Mouse (Mus musculus): ENCODE measurements around the gene Plcg1. TPM values are rescaled to one million over a fixed set of nuclear protein-coding genes. Genes with fewer than 3 reads are reported as not detected.

Gene Plcg1
- polyA plus RNA-seq (2014; fragmentation: Nextera tagmentation; extraction: Ambion mirVana), result 56.3 and 62.8 TPM in 2 replicates

- Histone ChIP-seq H3K9ac (peak within 1 kb of the TSS; percentile 100), H3K4me3 (replicated peaks; ENCODE audit: low read length) (peak within 1 kb of the TSS; percentile 93), H3K27ac (peak within 1 kb of the TSS; percentile 99), H3K4me2 (replicated peaks) (peak within 1 kb of the TSS; percentile 88), H3K4me1 (replicated peaks; ENCODE audit: control insufficient read depth, insufficient read depth, low read length) (peaks cover 45% of the 10 kb centered on the region), H3K27me3 (ENCODE audit: control insufficient read depth, insufficient read depth, low read length) (no peaks in the 10 kb centered on the region), H3K9me3 (ENCODE audit: control insufficient read depth, low read length) (no peaks in the 10 kb centered on the region), H3K36me3 (replicated peaks; ENCODE audit: control insufficient read depth, insufficient read depth) (peaks cover 11% of the 10 kb centered on the region; the same call in 1 of the 2 replicates)
- peak; percentile 95 for ATAC-seq (ENCODE audit: low FRiP score)
- under 1% methylated on average over 84 of the region's 99 CpGs for WGBS
- peak; percentile 93 for DNase-seq (ENCODE audit: low spot score)
Observed at GRCm38 (mm10) chr2:160731117-160731838, at the start of gene Plcg1. TSS of gene Plcg1 (plus strand) at chr2:160731300.

DNA sequence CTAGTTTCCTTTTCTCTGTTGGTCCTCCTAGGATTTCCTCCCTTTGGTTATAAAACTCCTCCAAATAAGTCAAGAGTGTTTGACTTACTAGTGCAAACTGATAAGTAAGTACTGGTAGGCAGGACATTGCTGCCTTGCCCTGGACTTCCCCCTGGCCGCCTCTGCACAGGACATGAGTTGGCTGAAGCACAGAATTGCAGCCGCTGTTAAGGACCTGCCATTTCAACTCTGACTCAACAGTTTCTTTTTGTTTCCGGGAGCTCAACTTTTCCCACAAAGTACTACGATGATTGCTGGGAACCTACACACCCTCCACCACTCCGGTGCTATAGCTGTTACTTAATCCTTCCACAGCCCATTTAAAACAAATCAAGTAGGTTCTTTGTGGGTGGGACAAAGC, 30.8 kb upstream of the Plcg1 start:
- Histone ChIP-seq H3K36me3 (replicated peaks; ENCODE audit: control insufficient read depth, insufficient read depth) (peaks cover 81% of the 10 kb centered on the region), H3K27ac (no peak overlapping the region), H3K9me3 (ENCODE audit: control insufficient read depth, low read length) (no peaks in the 10 kb centered on the region), H3K4me1 (replicated peaks; ENCODE audit: control insufficient read depth, insufficient read depth, low read length) (no peaks in the 10 kb centered on the region), H3K9ac (no peak overlapping the region), H3K27me3 (ENCODE audit: control insufficient read depth, insufficient read depth, low read length) (no peaks in the 10 kb centered on the region), H3K4me2 (replicated peaks) (no peak overlapping the region), H3K4me3 (replicated peaks; ENCODE audit: low read length) (no peak overlapping the region)
- WGBS, result 76% methylated on average over 5 of the region's 5 CpGs
- DNase-seq (ENCODE audit: low spot score), result no peak
- ATAC-seq (ENCODE audit: low FRiP score), result no peak

DNA sequence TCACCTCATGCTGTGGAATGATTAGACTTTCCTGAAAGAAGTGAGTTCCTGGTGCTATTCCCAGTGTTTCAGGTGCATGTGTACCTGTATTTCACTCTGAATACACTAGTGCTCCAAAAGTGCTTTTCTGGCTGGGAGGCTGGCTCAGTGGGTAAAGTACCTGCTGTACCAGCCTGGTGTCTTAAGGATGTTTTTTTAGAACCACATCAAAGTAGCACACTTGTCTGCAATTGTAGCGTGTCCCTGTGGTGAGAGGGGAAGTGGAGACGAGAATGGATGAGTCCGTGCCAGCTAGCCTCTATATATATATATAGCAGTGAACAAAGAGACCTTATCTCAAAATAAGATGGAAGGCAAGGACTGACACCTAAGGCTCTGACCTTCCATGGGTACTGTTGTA, 29.5 kb upstream of the Plcg1 start:
- Histone ChIP-seq H3K9me3 (ENCODE audit: control insufficient read depth, low read length) (no peaks in the 10 kb centered on the region), H3K27ac (no peak overlapping the region), H3K27me3 (ENCODE audit: control insufficient read depth, insufficient read depth, low read length) (no peaks in the 10 kb centered on the region), H3K36me3 (replicated peaks; ENCODE audit: control insufficient read depth, insufficient read depth) (peaks cover 85% of the 10 kb centered on the region), H3K4me2 (replicated peaks) (no peak overlapping the region), H3K4me3 (replicated peaks; ENCODE audit: low read length) (no peak overlapping the region), H3K4me1 (replicated peaks; ENCODE audit: control insufficient read depth, insufficient read depth, low read length) (no peaks in the 10 kb centered on the region), H3K9ac (no peak overlapping the region)
- ATAC-seq (ENCODE audit: low FRiP score), result no peak
- DNase-seq (ENCODE audit: low spot score), result no peak
- 91% methylated on average over 3 of the region's 3 CpGs for WGBS

DNA sequence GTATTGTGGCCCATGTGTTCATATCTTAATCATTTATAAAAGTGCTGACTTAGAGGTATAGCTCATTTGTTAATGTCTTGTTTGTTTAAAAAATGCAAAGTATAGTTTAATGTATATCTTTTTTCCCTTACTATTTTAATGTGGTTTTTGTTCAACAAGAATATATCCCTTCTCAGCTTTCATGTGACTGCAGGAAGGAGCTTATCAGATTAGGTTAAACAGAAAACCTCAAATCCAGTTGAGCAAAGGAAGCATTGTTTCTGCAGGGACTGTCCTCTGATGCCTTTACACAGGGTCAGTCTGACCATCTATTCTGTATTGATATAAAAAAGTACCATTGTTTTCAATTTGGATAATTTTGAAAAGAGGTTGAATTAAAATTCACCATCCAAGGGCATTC, 28.3 kb upstream of the Plcg1 start:
- H3K9me3 ChIP-seq (ENCODE audit: control insufficient read depth, low read length), result no peaks in the 10 kb centered on the region
- no peaks in the 10 kb centered on the region for H3K4me1 ChIP-seq (replicated peaks; ENCODE audit: control insufficient read depth, insufficient read depth, low read length)
- H3K36me3 ChIP-seq (replicated peaks; ENCODE audit: control insufficient read depth, insufficient read depth), result peaks cover 88% of the 10 kb centered on the region
- ATAC-seq (ENCODE audit: low FRiP score) (no peak), DNase-seq (ENCODE audit: low spot score) (no peak)
- H3K9ac ChIP-seq, result no peak overlapping the region
- no peak overlapping the region for H3K27ac ChIP-seq
- H3K4me2 ChIP-seq (replicated peaks), result no peak overlapping the region
- H3K4me3 ChIP-seq (replicated peaks; ENCODE audit: low read length), result no peak overlapping the region
- H3K27me3 ChIP-seq (ENCODE audit: control insufficient read depth, insufficient read depth, low read length), result no peaks in the 10 kb centered on the region

- Histone ChIP-seq H3K36me3 (replicated peaks; ENCODE audit: control insufficient read depth, insufficient read depth) (peaks cover 87% of the 10 kb centered on the region), H3K9me3 (ENCODE audit: control insufficient read depth, low read length) (no peaks in the 10 kb centered on the region), H3K27ac (no peak overlapping the region), H3K4me2 (replicated peaks) (no peak overlapping the region), H3K4me3 (replicated peaks; ENCODE audit: low read length) (no peak overlapping the region), H3K27me3 (ENCODE audit: control insufficient read depth, insufficient read depth, low read length) (no peaks in the 10 kb centered on the region), H3K9ac (no peak overlapping the region), H3K4me1 (replicated peaks; ENCODE audit: control insufficient read depth, insufficient read depth, low read length) (no peaks in the 10 kb centered on the region)
- 87% methylated on average over 3 of the region's 3 CpGs for WGBS
- DNase-seq (ENCODE audit: low spot score) (no peak), ATAC-seq (ENCODE audit: low FRiP score) (no peak)
Observed at GRCm38 (mm10) chr2:160707673-160708072, 23.4 kb upstream of the Plcg1 start.

- no peaks in the 10 kb centered on the region for H3K9me3 ChIP-seq (ENCODE audit: control insufficient read depth, low read length)
- no peak overlapping the region for H3K27ac ChIP-seq
- H3K27me3 ChIP-seq (ENCODE audit: control insufficient read depth, insufficient read depth, low read length), result no peaks in the 10 kb centered on the region
- peaks cover 96% of the 10 kb centered on the region for H3K36me3 ChIP-seq (replicated peaks; ENCODE audit: control insufficient read depth, insufficient read depth)
- H3K4me3 ChIP-seq (replicated peaks; ENCODE audit: low read length), result no peak overlapping the region
- no peak overlapping the region for H3K4me2 ChIP-seq (replicated peaks)
- no peak for DNase-seq (ENCODE audit: low spot score)
- ATAC-seq (ENCODE audit: low FRiP score), result no peak
- WGBS, result 60% methylated on average over 4 of the region's 4 CpGs
- no peak overlapping the region for H3K9ac ChIP-seq
- H3K4me1 ChIP-seq (replicated peaks; ENCODE audit: control insufficient read depth, insufficient read depth, low read length), result no peaks in the 10 kb centered on the region
Observed at GRCm38 (mm10) chr2:160715463-160716030, 15.6 kb upstream of the Plcg1 start.

DNA sequence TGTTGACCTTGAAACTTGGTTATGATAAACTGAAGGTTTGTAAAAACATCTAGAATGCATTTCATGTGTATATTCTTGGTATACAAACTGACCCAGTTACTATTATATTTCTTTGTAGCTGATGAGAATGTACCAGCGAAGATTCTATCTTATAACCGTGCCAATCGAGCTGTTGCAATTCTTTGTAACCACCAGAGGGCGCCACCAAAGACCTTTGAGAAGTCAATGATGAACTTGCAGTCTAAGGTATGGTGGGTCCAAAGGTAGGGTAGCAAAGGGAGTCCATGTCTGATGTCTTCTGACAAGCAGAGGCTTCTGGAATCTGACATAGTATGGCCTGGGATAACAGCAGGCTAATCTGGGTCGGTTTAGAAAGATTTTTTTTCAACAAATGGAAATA, 13.8 kb upstream of the Plcg1 start:
- no peaks in the 10 kb centered on the region for H3K4me1 ChIP-seq (replicated peaks; ENCODE audit: control insufficient read depth, insufficient read depth, low read length)
- H3K36me3 ChIP-seq (replicated peaks; ENCODE audit: control insufficient read depth, insufficient read depth), result peaks cover 96% of the 10 kb centered on the region
- H3K4me3 ChIP-seq (replicated peaks; ENCODE audit: low read length), result no peak overlapping the region
- no peak for ATAC-seq (ENCODE audit: low FRiP score)
- no peak overlapping the region for H3K9ac ChIP-seq
- H3K27me3 ChIP-seq (ENCODE audit: control insufficient read depth, insufficient read depth, low read length), result no peaks in the 10 kb centered on the region
- DNase-seq (ENCODE audit: low spot score), result peak; percentile 72
- H3K9me3 ChIP-seq (ENCODE audit: control insufficient read depth, low read length), result no peaks in the 10 kb centered on the region
- 78% methylated on average over 5 of the region's 5 CpGs for WGBS
- no peak overlapping the region for H3K4me2 ChIP-seq (replicated peaks)
- no peak overlapping the region for H3K27ac ChIP-seq

- ATAC-seq (ENCODE audit: low FRiP score), result no peak
- H3K36me3 ChIP-seq (replicated peaks; ENCODE audit: control insufficient read depth, insufficient read depth), result peaks cover 96% of the 10 kb centered on the region
- H3K4me3 ChIP-seq (replicated peaks; ENCODE audit: low read length), result no peak overlapping the region
- peak; percentile 49 for DNase-seq (ENCODE audit: low spot score)
- H3K4me2 ChIP-seq (replicated peaks), result no peak overlapping the region
- H3K27me3 ChIP-seq (ENCODE audit: control insufficient read depth, insufficient read depth, low read length), result no peaks in the 10 kb centered on the region
- H3K27ac ChIP-seq, result no peak overlapping the region; the same call in 1 of the 2 replicates
- no peaks in the 10 kb centered on the region for H3K4me1 ChIP-seq (replicated peaks; ENCODE audit: control insufficient read depth, insufficient read depth, low read length)
- no peak overlapping the region for H3K9ac ChIP-seq
- no peaks in the 10 kb centered on the region for H3K9me3 ChIP-seq (ENCODE audit: control insufficient read depth, low read length)
- 81% methylated on average over 3 of the region's 3 CpGs for WGBS
Observed at GRCm38 (mm10) chr2:160718811-160719210, 12.3 kb upstream of the Plcg1 start.

DNA sequence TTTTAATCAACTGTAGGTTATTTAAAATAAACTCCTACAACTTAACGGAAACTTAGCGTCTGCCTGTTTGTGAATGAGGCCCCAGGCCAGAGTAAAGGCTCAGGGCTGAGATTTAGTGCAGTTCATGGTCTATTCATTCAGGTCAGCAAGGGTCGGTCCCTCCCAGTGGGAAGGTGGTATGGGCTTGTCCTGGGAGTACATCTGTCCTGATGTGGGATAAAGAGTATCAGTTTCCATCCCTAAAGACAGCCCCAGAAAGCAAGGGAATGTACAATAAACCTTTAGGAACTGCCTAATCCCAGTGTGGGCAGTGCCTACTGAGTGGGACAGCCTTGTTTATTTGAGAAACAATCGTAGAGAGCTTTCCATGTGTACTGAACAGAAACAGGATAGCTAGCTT, 8.4 kb upstream of the Plcg1 start:
- Histone ChIP-seq H3K4me3 (replicated peaks; ENCODE audit: low read length) (no peak overlapping the region), H3K9ac (no peak overlapping the region), H3K36me3 (replicated peaks; ENCODE audit: control insufficient read depth, insufficient read depth) (peaks cover 80% of the 10 kb centered on the region), H3K4me1 (replicated peaks; ENCODE audit: control insufficient read depth, insufficient read depth, low read length) (no peaks in the 10 kb centered on the region), H3K27me3 (ENCODE audit: control insufficient read depth, insufficient read depth, low read length) (no peaks in the 10 kb centered on the region), H3K27ac (no peak overlapping the region), H3K9me3 (ENCODE audit: control insufficient read depth, low read length) (no peaks in the 10 kb centered on the region), H3K4me2 (replicated peaks) (no peak overlapping the region)
- WGBS, result 84% methylated on average over 4 of the region's 4 CpGs
- ATAC-seq (ENCODE audit: low FRiP score) (no peak), DNase-seq (ENCODE audit: low spot score) (no peak)
